In genomic region chr2:28180053-28180452, GRCm38 (mm10) we compare ENCODE assay signal across 25 mouse cellular contexts. TPM values are rescaled to one million over a fixed set of nuclear protein-coding genes. Genes with fewer than 3 reads are reported as not detected.
DNase-seq lines count a peak whose midpoint lies in the region; ATAC-seq and TF ChIP-seq lines count a peak whose summit lies in the region.
"Had no signal": no experiment of that assay in that cellular context is flagged by ENCODE, and none has a peak within 500 bp of the region (broad histone marks: within the 10 kb centered on the region; RNA-seq: fewer than 3 reads in every experiment).

No protein-coding gene starts in this region.

- H3K27ac ChIP-seq in lung, postnatal 0 days (ENCODE audit: low read length): no peak overlapping the region
- H3K27ac ChIP-seq in CH12.LX (ENCODE audit: insufficient read depth, low read depth): no peak overlapping the region
- H3K27ac ChIP-seq in hindbrain, embryonic 13.5 days: no peak overlapping the region
- no peak overlapping the region for H3K27ac ChIP-seq in heart, embryonic 11.5 days (ENCODE audit: low read depth, low read length)
- H3K27ac ChIP-seq: forebrain, embryonic 13.5 days; gastrocnemius, adult 2 months; heart, embryonic 13.5 days; hindbrain, embryonic 12.5 days; liver, embryonic 14.5 days; stomach, embryonic 15.5 days had no signal

- no peaks in the 10 kb centered on the region for H3K4me1 ChIP-seq in lung, postnatal 0 days (ENCODE audit: insufficient read depth, low read depth, low read length)
- H3K4me1 ChIP-seq in CH12.LX (ENCODE audit: control insufficient read depth in 1 of 2, insufficient read depth in 2 of 2): peaks cover 0 to 4% of the 10 kb centered on the region in 2 experiments; a peak in 1 of 4 replicates
- no peaks in the 10 kb centered on the region for H3K4me1 ChIP-seq in hindbrain, embryonic 13.5 days (replicated peaks)
- H3K4me1 ChIP-seq in heart, embryonic 11.5 days (ENCODE audit: control insufficient read depth, insufficient read depth, low read length): no peaks in the 10 kb centered on the region
- H3K4me1 ChIP-seq: forebrain, embryonic 13.5 days; heart, embryonic 13.5 days; stomach, embryonic 15.5 days had no signal

- DNase-seq in lung, postnatal 0 days (ENCODE audit: low spot score): peak; percentile 56
- DNase-seq in lung, postnatal 4 days: no peak
- peak; percentile 26 for DNase-seq in CH12.LX (ENCODE audit: extremely low read depth)
- DNase-seq in forelimb bud, embryonic 11.5 days (ENCODE audit: low read depth, low spot score): peak; percentile 14
- no peak for DNase-seq in kidney, adult 9 months
- DNase-seq: adrenal gland, postnatal 14 days; cerebellum, adult 8-10 months; cerebellum, postnatal 36 days; gastrocnemius, adult 2 months; heart, adult 18-20 months; heart, postnatal 14 days; kidney, adult 18-20 months; kidney, postnatal 10 days; right cerebral cortex, postnatal 25 days; thymus, postnatal 4 days had no signal

- H3K9me3 ChIP-seq in lung, postnatal 0 days (ENCODE audit: low read length): no peaks in the 10 kb centered on the region
- peaks cover 9% of the 10 kb centered on the region for H3K9me3 ChIP-seq in CH12.LX (replicated peaks; ENCODE audit: low read length)
- no peaks in the 10 kb centered on the region for H3K9me3 ChIP-seq in hindbrain, embryonic 13.5 days
- H3K9me3 ChIP-seq in heart, embryonic 11.5 days (replicated peaks; ENCODE audit: control insufficient read depth, low read length): no peaks in the 10 kb centered on the region
- H3K9me3 ChIP-seq: forebrain, embryonic 13.5 days; heart, embryonic 13.5 days; hindbrain, embryonic 12.5 days; stomach, embryonic 15.5 days had no signal

- no peak for TF ChIP-seq POLR2A in CH12.LX (IDR thresholded peaks at IDR 0.05; ENCODE audit: low read depth, low read length)

- H3K27me3 ChIP-seq in lung, postnatal 0 days (replicated peaks; ENCODE audit: insufficient read depth, low read length): no peaks in the 10 kb centered on the region
- peaks cover 80% of the 10 kb centered on the region for H3K27me3 ChIP-seq in CH12.LX (replicated peaks)
- no peaks in the 10 kb centered on the region for H3K27me3 ChIP-seq in hindbrain, embryonic 13.5 days
- H3K27me3 ChIP-seq in heart, embryonic 11.5 days (ENCODE audit: control insufficient read depth, insufficient read depth, low read length): 0 out of 2 replicates have a peak, but pooled peaks cover 4% of the 10 kb centered on the region
- H3K27me3 ChIP-seq: hindbrain, embryonic 12.5 days; stomach, embryonic 15.5 days had no signal

- dilution Hi-C loops in CH12.LX (cut with MboI; ENCODE audit: extremely low pct_ligation_motif_present, extremely low pct_unique_long_range_greater_than_20kb, low sequenced_read_pairs): no loop called here

- no peak for TF ChIP-seq CTCF in lung, postnatal 0 days (IDR thresholded peaks at IDR 0.05)
- TF ChIP-seq CTCF in CH12.LX (conservative IDR thresholded peaks at IDR 0.05 in 1 of 2, IDR thresholded peaks at IDR 0.05 in 1 of 2; ENCODE audit: low read depth in 2 of 2, low read length in 2 of 2): no peak

- H3K79me2 ChIP-seq in CH12.LX (replicated peaks; ENCODE audit: control insufficient read depth, extremely low read depth, insufficient read depth, poor library complexity, severe bottlenecking): no peaks in the 10 kb centered on the region

- WGBS in lung, postnatal 0 days: 53% methylated on average over 3 of the region's 3 CpGs
- 85% methylated on average over 3 of the region's 3 CpGs for WGBS in hindbrain, embryonic 13.5 days
- WGBS in heart, embryonic 11.5 days (ENCODE audit: insufficient replicate concordance): 70% methylated on average over 3 of the region's 3 CpGs

- peak; percentile 21; the same call in 1 of the 2 replicates for TF ChIP-seq EP300 in lung, postnatal 0 days (IDR thresholded peaks at IDR 0.05)
- no peak for TF ChIP-seq EP300 in CH12.LX (IDR thresholded peaks at IDR 0.05; ENCODE audit: low read length)

- no peak overlapping the region for H3K4me2 ChIP-seq in lung, postnatal 0 days (replicated peaks; ENCODE audit: low read depth, low read length)
- no peak overlapping the region for H3K4me2 ChIP-seq in CH12.LX (ENCODE audit: insufficient read depth, low read depth, poor library complexity, severe bottlenecking)
- no peak overlapping the region for H3K4me2 ChIP-seq in hindbrain, embryonic 13.5 days
- H3K4me2 ChIP-seq in heart, embryonic 11.5 days: no peak overlapping the region
- H3K4me2 ChIP-seq: forebrain, embryonic 13.5 days; heart, embryonic 13.5 days; hindbrain, embryonic 12.5 days; stomach, embryonic 15.5 days had no signal

- H3K36me3 ChIP-seq in lung, postnatal 0 days (ENCODE audit: insufficient read depth, low read length): no peaks in the 10 kb centered on the region
- H3K36me3 ChIP-seq in CH12.LX (replicated peaks in 1 of 2; ENCODE audit: control insufficient read depth in 1 of 2, insufficient read depth in 1 of 2, low read length in 1 of 2): no peaks in the 10 kb centered on the region
- no peaks in the 10 kb centered on the region for H3K36me3 ChIP-seq in hindbrain, embryonic 13.5 days
- no peaks in the 10 kb centered on the region for H3K36me3 ChIP-seq in heart, embryonic 11.5 days (ENCODE audit: control insufficient read depth, insufficient read depth, low read length)
- H3K36me3 ChIP-seq: heart, embryonic 13.5 days; hindbrain, embryonic 12.5 days; stomach, embryonic 15.5 days had no signal

- TF ChIP-seq RAD21 in CH12.LX (IDR thresholded peaks at IDR 0.05; ENCODE audit: low read depth, low read length): no peak

- H3K9ac ChIP-seq in lung, postnatal 0 days (replicated peaks; ENCODE audit: low read depth): no peak overlapping the region
- H3K9ac ChIP-seq in CH12.LX (ENCODE audit: insufficient read depth, low read depth): no peak overlapping the region
- no peak overlapping the region for H3K9ac ChIP-seq in hindbrain, embryonic 13.5 days
- H3K9ac ChIP-seq in heart, embryonic 11.5 days (ENCODE audit: low read depth, low read length): no peak overlapping the region
- H3K9ac ChIP-seq: forebrain, embryonic 13.5 days; heart, embryonic 13.5 days; hindbrain, embryonic 12.5 days; liver, embryonic 14.5 days; stomach, embryonic 15.5 days had no signal

- no peak overlapping the region for H3K4me3 ChIP-seq in lung, postnatal 0 days (ENCODE audit: low read depth, low read length)
- H3K4me3 ChIP-seq in CH12.LX (replicated peaks in 1 of 3; ENCODE audit: low read depth in 2 of 3, low read length in 2 of 3, poor library complexity in 1 of 3): no peak overlapping the region
- no peak overlapping the region for H3K4me3 ChIP-seq in hindbrain, embryonic 13.5 days
- no peak overlapping the region for H3K4me3 ChIP-seq in heart, embryonic 11.5 days (ENCODE audit: low read depth, low read length)
- H3K4me3 ChIP-seq: forebrain, embryonic 13.5 days; gastrocnemius, adult 2 months; heart, embryonic 13.5 days; hindbrain, embryonic 12.5 days; stomach, embryonic 15.5 days had no signal

- peak; percentile 70 for ATAC-seq in lung, postnatal 0 days
- peak; percentile 87 for ATAC-seq in monocyte, adult 5-6 weeks (replicated peaks; ENCODE audit: insufficient number of reproducible peaks, low FRiP score, low TSS enrichment, poor library complexity, severe bottlenecking)
- ATAC-seq in hindbrain, embryonic 13.5 days (ENCODE audit: low FRiP score): no peak
- no peak for ATAC-seq in heart, embryonic 11.5 days (replicated peaks; ENCODE audit: insufficient number of reproducible peaks, low FRiP score, low TSS enrichment)
- ATAC-seq: forebrain, embryonic 13.5 days; inflammation-experienced regulatory T-cells, adult 6 months; midbrain, embryonic 16.5 days had no signal

- in situ Hi-C loops in CH12.LX (cut with MboI; ENCODE audit: low pct_ligation_motif_present, low pct_unique_long_range_greater_than_20kb, low sequenced_read_pairs): no loop called here

TF ChIP-seq in CH12.LX, 34 proteins besides CTCF, POLR2A, EP300 and RAD21:
- TF ChIP-seq ELF1 (IDR thresholded peaks at IDR 0.05; ENCODE audit: low read depth, low read length) (peak; percentile 43; the same call in 1 of the 2 replicates), TCF12 (IDR thresholded peaks at IDR 0.05; ENCODE audit: low read depth, low read length) (no peak), UBTF (IDR thresholded peaks at IDR 0.05; ENCODE audit: low read depth, low read length) (no peak), BHLHE40 (IDR thresholded peaks at IDR 0.05; ENCODE audit: low read depth, low read length) (0 out of 2 replicates have a peak, but pooled peaks have one; percentile 8)
TF ChIP-seq in CH12.LX: peak in this region for 2.

RNA-seq across cellular contexts. Expression of gene Olfm1, which starts 12.7 kb away (rescaled TPM):
- 9.8 and 10.7 TPM in 2 replicates for polyA plus RNA-seq in lung, postnatal 0 days (2015; fragmentation: Nextera tagmentation; extraction: Ambion mirVana)
- 0.34 and 0.42 TPM in 2 replicates for total RNA-seq in CH12.LX (2012; rRNA removed)
- 0.20 and 0.28 TPM in 2 replicates for total RNA-seq in CH12.LX (2014; rRNA removed)
- polyA plus RNA-seq in CH12.LX (2012; ENCODE audit: insufficient read length, low read depth): 0.93 and 1.3 TPM in 2 replicates
- total RNA-seq in monocyte, adult 5-6 weeks (2017): 8.7 to 18.9 TPM (median 13.5 TPM) in 3 replicates
- 267 and 274 TPM in 2 replicates for polyA plus RNA-seq in hindbrain, embryonic 13.5 days (2015; fragmentation: Nextera tagmentation; extraction: Ambion mirVana)
- polyA plus RNA-seq in heart, embryonic 11.5 days (2014; fragmentation: Nextera tagmentation; extraction: Ambion mirVana): 7.6 and 10.3 TPM in 2 replicates

Comparison
In these comparisons a context has a peak if more than half of its experiments do, and no peak if none do; other contexts are left out.
1. DNase-seq: peak in lung, postnatal 0 days (single experiment), CH12.LX (single experiment) and forelimb bud, embryonic 11.5 days (single experiment); none in lung, postnatal 4 days (0 of 2) and kidney, adult 9 months (single experiment).
2. ATAC-seq: peak in lung, postnatal 0 days (single experiment) and monocyte, adult 5-6 weeks (single experiment); none in hindbrain, embryonic 13.5 days (single experiment) and heart, embryonic 11.5 days (single experiment).
3. RNA of gene Olfm1, which starts 12.7 kb away (polyA plus RNA-seq): 267 to 274 TPM in hindbrain, embryonic 13.5 days; 9.8 to 10.7 TPM in lung, postnatal 0 days, 7.6 to 10.3 TPM in heart, embryonic 11.5 days and 0.93 to 1.3 TPM in CH12.LX; every median in the first group is over 10 times any median in the second.